Mouse (Mus musculus): Measurements from ENCODE around the gene Gm9970.

DNA sequence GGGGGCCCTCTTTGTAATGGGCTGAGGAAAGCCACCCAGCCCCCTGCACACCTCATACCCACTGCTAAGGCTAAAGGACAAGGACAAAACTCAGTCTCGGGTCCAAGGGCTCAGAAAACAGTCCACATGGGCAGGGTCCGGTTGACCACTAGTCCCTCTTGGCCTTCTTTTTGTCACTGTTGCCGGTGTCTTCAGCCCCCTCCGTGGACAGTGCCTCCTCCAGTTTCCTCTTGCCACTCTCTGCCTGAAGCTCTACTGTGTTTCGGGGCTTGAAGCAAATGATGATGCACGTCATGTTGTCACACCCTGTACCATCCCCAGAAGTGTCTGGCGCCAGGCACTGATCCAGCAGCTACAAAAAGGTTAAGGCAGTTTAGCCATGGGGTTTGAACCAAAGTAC lies 38.1 kb downstream of the Gm9970 start:
- TF ChIP-seq CTCF (IDR thresholded peaks at IDR 0.05; ENCODE audit: extremely low read depth, insufficient read depth, low read length): no peak
- TF ChIP-seq POLR2A (IDR thresholded peaks at IDR 0.05; ENCODE audit: extremely low read depth, insufficient read depth, low read length): no peak
